Mouse (Mus musculus) small intestine, adult 2 months (tissue): Measurements from ENCODE around the gene Nedd9.

Experiments used
- CTCF ChIP-seq: fragments of 200-500 bp; IDR thresholded peaks from 2 replicates; pipeline ENCODE4 v1.5.1; 2012; ENCODE audit warnings: low read depth, mild to moderate bottlenecking, control low read depth, inconsistent platforms, low read length, moderate library complexity, mixed read lengths; ENCODE audit not compliant: insufficient replicate concordance, insufficient read length; ENCODE audit errors: extremely low read depth
- POLR2A ChIP-seq: fragments of 200-500 bp; IDR thresholded peaks from 2 replicates; pipeline ENCODE4 v1.6.1; 2012; ENCODE audit warnings: low read depth, mild to moderate bottlenecking, control low read depth, inconsistent platforms, low read length, moderate library complexity

- no peak for TF ChIP-seq CTCF
- TF ChIP-seq POLR2A = no peak
These were observed 166.4 kb downstream of the Nedd9 start for GRCm38 (mm10) chr13:41320749-41321148.
